Mouse (Mus musculus): ENCODE results near the gene Cdc45.

DNA sequence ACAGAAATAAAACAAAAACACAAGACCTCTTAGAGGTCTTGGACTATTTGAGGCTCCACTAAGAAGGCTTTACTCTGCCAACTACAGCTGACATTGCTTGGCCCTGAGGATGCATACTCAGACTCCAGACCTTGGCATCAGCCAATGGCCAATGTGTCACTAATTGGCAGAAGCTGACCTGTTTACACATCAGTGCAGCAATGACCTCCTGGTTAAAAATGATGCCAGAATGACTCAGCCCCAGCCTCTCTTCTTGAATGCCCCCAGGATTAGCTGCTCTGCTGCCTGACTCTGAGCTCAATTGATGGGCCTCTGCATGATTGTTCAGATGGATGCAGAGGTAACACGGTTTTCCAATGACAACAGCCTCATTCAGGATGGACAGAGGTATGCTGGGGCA is 48.4 kb upstream of the Cdc45 start:
- TF ChIP-seq CTCF (IDR thresholded peaks at IDR 0.05; ENCODE audit: extremely low read depth, insufficient read depth, insufficient read length, insufficient replicate concordance) (no peak), POLR2A (IDR thresholded peaks at IDR 0.05; ENCODE audit: low read depth, low read length) (no peak)

All from spleen, adult 2 months (tissue).